Mouse (Mus musculus) MEL-GATA-1-ER (cell line): ENCODE measurements around the gene Ppm1d.

Experiments
- DNase-seq: peaks from one replicate; pipeline ENCODE4 v3.0.0-alpha.2; 2012; ENCODE audit warnings: low read depth; ENCODE audit errors: extremely low read depth

The Ppm1d gene

GRCm38 (mm10) chr11:85310713-85311574 is at the start of gene Ppm1d:
Gene Ppm1d (plus strand): TSS chr11:85311244.
- DNase-seq: peak; percentile 90

GRCm38 (mm10) chr11:85264635-85265034 is 46.4 kb upstream of the Ppm1d start:
- DNase-seq: no peak

- no peak for DNase-seq
These were observed 43.7 kb upstream of the Ppm1d start for GRCm38 (mm10) chr11:85267393-85267792.

GRCm38 (mm10) chr11:85270631-85271030 is 40.4 kb upstream of the Ppm1d start:
- DNase-seq: peak; percentile 84

GRCm38 (mm10) chr11:85273299-85273698 is 37.7 kb upstream of the Ppm1d start:
- no peak for DNase-seq

- no peak for DNase-seq
These were observed 35.9 kb upstream of the Ppm1d start for GRCm38 (mm10) chr11:85275151-85275550.

- no peak for DNase-seq
These were observed 33.4 kb upstream of the Ppm1d start for GRCm38 (mm10) chr11:85277609-85278008.

- no peak for DNase-seq
These were observed 32.9 kb upstream of the Ppm1d start for GRCm38 (mm10) chr11:85278175-85278574.

GRCm38 (mm10) chr11:85281219-85281878 is 29.7 kb upstream of the Ppm1d start:
- no peak for DNase-seq

GRCm38 (mm10) chr11:85297953-85298352 is 13.1 kb upstream of the Ppm1d start:
- DNase-seq: peak; percentile 83

GRCm38 (mm10) chr11:85299880-85300279 is 11.2 kb upstream of the Ppm1d start:
- DNase-seq: no peak

GRCm38 (mm10) chr11:85301161-85301560 is 9.9 kb upstream of the Ppm1d start:
- DNase-seq: no peak

GRCm38 (mm10) chr11:85301836-85302235 is 9.2 kb upstream of the Ppm1d start:
- no peak for DNase-seq

- no peak for DNase-seq
These were observed 4.3 kb upstream of the Ppm1d start for GRCm38 (mm10) chr11:85306577-85307260.

- no peak for DNase-seq
These were observed 2.2 kb upstream of the Ppm1d start for GRCm38 (mm10) chr11:85308799-85309198.

- peak; percentile 63 for DNase-seq
These were observed 684 bp upstream of the Ppm1d start for GRCm38 (mm10) chr11:85310407-85310712.

- no peak for DNase-seq
These were observed 824 bp downstream of the Ppm1d start for GRCm38 (mm10) chr11:85311645-85312490.

- DNase-seq: peak; percentile 58
These were observed 1.8 kb downstream of the Ppm1d start for GRCm38 (mm10) chr11:85312818-85313217.

GRCm38 (mm10) chr11:85313361-85313760 is 2.3 kb downstream of the Ppm1d start:
- DNase-seq: no peak

- peak; percentile 91 for DNase-seq
These were observed 12.7 kb downstream of the Ppm1d start for GRCm38 (mm10) chr11:85323567-85324330.

GRCm38 (mm10) chr11:85328717-85329116 is 17.7 kb downstream of the Ppm1d start:
- no peak for DNase-seq
